Mouse (Mus musculus) adipocyte (in vitro differentiated cells): ENCODE data around the gene Bbs1.
"Not testable (repeated sequence)": the region's sequence is repeated elsewhere in the genome, so short reads cannot be mapped to it uniquely, and the experiment has no call there.

ENCODE experiments used
- DNase-seq: peaks from one replicate; pipeline ENCODE4 v3.0.0-alpha.2; 2016; ENCODE audit warnings: low spot score

Gene Bbs1

GRCm38 (mm10) chr19:4883961-4884360, 22.5 kb downstream of the Bbs1 start:
- no peak for DNase-seq

- no peak for DNase-seq
Observed at GRCm38 (mm10) chr19:4879324-4879703, 27.1 kb downstream of the Bbs1 start.

GRCm38 (mm10) chr19:4878405-4879323, 27.8 kb downstream of the Bbs1 start, which contains the start of gene Zdhhc24:
TSS of gene Zdhhc24 (plus strand) at chr19:4878668.
- peak; percentile 93 for DNase-seq

- DNase-seq = no peak
Observed at GRCm38 (mm10) chr19:4877785-4878184, 28.6 kb downstream of the Bbs1 start, which contains the start of gene Actn3. TSS of gene Actn3 (minus strand) at chr19:4877909.

- no peak for DNase-seq
Observed at GRCm38 (mm10) chr19:4876755-4877154, 29.7 kb downstream of the Bbs1 start.

GRCm38 (mm10) chr19:4876241-4876640, 30.2 kb downstream of the Bbs1 start:
- DNase-seq = no peak

- DNase-seq = not testable (repeated sequence)
Observed at GRCm38 (mm10) chr19:4874613-4875012, 31.8 kb downstream of the Bbs1 start.

- DNase-seq = no peak
Observed at GRCm38 (mm10) chr19:4865147-4865546, 41.3 kb downstream of the Bbs1 start.

- no peak for DNase-seq
Observed at GRCm38 (mm10) chr19:4863048-4863447, 43.4 kb downstream of the Bbs1 start.

GRCm38 (mm10) chr19:4859081-4859480, 47.3 kb downstream of the Bbs1 start:
- no peak for DNase-seq

GRCm38 (mm10) chr19:4855951-4856350, 50.5 kb downstream of the Bbs1 start:
- DNase-seq = no peak

- DNase-seq = no peak
Observed at GRCm38 (mm10) chr19:4855470-4855820, 51.0 kb downstream of the Bbs1 start.

- DNase-seq = no peak
Observed at GRCm38 (mm10) chr19:4854552-4855469, 51.6 kb downstream of the Bbs1 start, which contains the start of gene Ctsf. TSS of gene Ctsf (plus strand) at chr19:4855130.

- no peak for DNase-seq
Observed at GRCm38 (mm10) chr19:4850281-4850680, 56.1 kb downstream of the Bbs1 start.

GRCm38 (mm10) chr19:4849800-4850199, 56.6 kb downstream of the Bbs1 start:
- DNase-seq = no peak

GRCm38 (mm10) chr19:4847490-4847889, 58.9 kb downstream of the Bbs1 start:
- DNase-seq = peak; percentile 69

- no peak for DNase-seq
Observed at GRCm38 (mm10) chr19:4845846-4846245, 60.6 kb downstream of the Bbs1 start.

- no peak for DNase-seq
Observed at GRCm38 (mm10) chr19:4842611-4843010, 63.8 kb downstream of the Bbs1 start.

- DNase-seq = no peak
Observed at GRCm38 (mm10) chr19:4840848-4841247, 65.6 kb downstream of the Bbs1 start.

GRCm38 (mm10) chr19:4839149-4839548, 67.3 kb downstream of the Bbs1 start, which contains the start of the genes Ccs and Ccdc87:
TSS of gene Ccs (minus strand) at chr19:4839332.
TSS of gene Ccdc87 (plus strand) at chr19:4839366.
- DNase-seq = peak; percentile 99

- DNase-seq = peak; percentile 50
Observed at GRCm38 (mm10) chr19:4838526-4839140, 67.8 kb downstream of the Bbs1 start.

- DNase-seq = no peak
Observed at GRCm38 (mm10) chr19:4837049-4837448, 69.4 kb downstream of the Bbs1 start.
